32 mouse cellular contexts compared by ENCODE assay signal in the genomic region with DNA sequence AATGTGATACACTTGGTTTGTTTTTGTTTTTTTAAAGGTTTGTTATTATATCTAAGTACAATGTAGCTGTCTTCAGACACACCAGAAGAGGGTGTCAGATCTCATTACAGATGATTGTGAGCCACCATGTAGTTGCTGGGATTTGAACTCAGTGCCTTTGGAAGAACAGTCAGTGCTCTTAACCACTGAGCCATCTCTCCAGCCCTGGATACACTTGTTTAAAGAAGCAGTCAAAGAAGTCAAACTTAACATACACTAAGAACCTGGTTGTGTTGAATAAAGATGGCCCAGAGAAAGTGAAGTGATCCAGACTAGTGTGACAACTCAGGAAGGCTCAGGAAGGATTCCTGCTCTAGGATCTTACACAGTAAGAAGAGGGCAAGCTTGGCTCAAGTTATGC. TPM values are rescaled to one million over a fixed set of nuclear protein-coding genes. Genes with fewer than 3 reads are reported as not detected.
"Had no signal": no experiment of that assay in that cellular context is flagged by ENCODE, and none has a peak within 500 bp of the region (broad histone marks: within the 10 kb centered on the region; RNA-seq: fewer than 3 reads in every experiment).

No protein-coding gene starts in this region.

RNA-seq across cellular contexts. Expression of gene E330017A01Rik, which starts 26.6 kb away (rescaled TPM):
- total RNA-seq: gastrocnemius, adult 2 months; gastrocnemius, postnatal 10 days; gastrocnemius, postnatal 25 days; gastrocnemius, postnatal 4 days; granulocyte monocyte progenitor cell, adult 5-6 weeks; heart, adult 2 months; heart, postnatal 10 days; heart, postnatal 25 days; heart, postnatal 4 days; layer of hippocampus, adult 2 months; layer of hippocampus, postnatal 10 days; layer of hippocampus, postnatal 25 days; left cerebral cortex, adult 2 months; left cerebral cortex, postnatal 14 days; left cerebral cortex, postnatal 36 days had no signal
- polyA plus RNA-seq: frontal cortex, adult 2 months; heart, adult 2 months; heart, embryonic 12.5 days; heart, embryonic 14.5 days; heart, embryonic 16.5 days; hindbrain, embryonic 10.5 days; hindbrain, embryonic 12.5 days; hindbrain, embryonic 14.5 days; hindbrain, embryonic 16.5 days; inflammation-experienced regulatory T-cells, adult 6 months; intestine, embryonic 15.5 days; intestine, postnatal 0 days; kidney, embryonic 16.5 days; limb, embryonic 10.5 days; limb, embryonic 12.5 days; limb, embryonic 14.5 days; liver, embryonic 11.5 days had no signal

RNA-seq across cellular contexts. Expression of gene Gm813, which starts 48.4 kb away (rescaled TPM):
- total RNA-seq: gastrocnemius, adult 2 months; gastrocnemius, postnatal 10 days; gastrocnemius, postnatal 25 days; gastrocnemius, postnatal 4 days; granulocyte monocyte progenitor cell, adult 5-6 weeks; heart, adult 2 months; heart, postnatal 10 days; heart, postnatal 25 days; heart, postnatal 4 days; layer of hippocampus, adult 2 months; layer of hippocampus, postnatal 10 days; layer of hippocampus, postnatal 25 days; left cerebral cortex, adult 2 months; left cerebral cortex, postnatal 14 days; left cerebral cortex, postnatal 36 days had no signal
- polyA plus RNA-seq: frontal cortex, adult 2 months; heart, adult 2 months; heart, embryonic 12.5 days; heart, embryonic 14.5 days; heart, embryonic 16.5 days; hindbrain, embryonic 10.5 days; hindbrain, embryonic 12.5 days; hindbrain, embryonic 14.5 days; hindbrain, embryonic 16.5 days; inflammation-experienced regulatory T-cells, adult 6 months; intestine, embryonic 15.5 days; intestine, postnatal 0 days; kidney, embryonic 14.5 days; kidney, embryonic 16.5 days; limb, embryonic 10.5 days; limb, embryonic 12.5 days; limb, embryonic 14.5 days; liver, embryonic 11.5 days had no signal

RNA-seq across cellular contexts. Expression of gene Gpr15, which starts 53.7 kb away (rescaled TPM):
- total RNA-seq: gastrocnemius, adult 2 months; gastrocnemius, postnatal 10 days; gastrocnemius, postnatal 25 days; gastrocnemius, postnatal 4 days; heart, adult 2 months; heart, postnatal 10 days; heart, postnatal 25 days; heart, postnatal 4 days; layer of hippocampus, adult 2 months; layer of hippocampus, postnatal 10 days; layer of hippocampus, postnatal 25 days; left cerebral cortex, adult 2 months; left cerebral cortex, postnatal 14 days; left cerebral cortex, postnatal 36 days had no signal
- polyA plus RNA-seq: heart, embryonic 12.5 days; heart, embryonic 14.5 days; hindbrain, embryonic 10.5 days; hindbrain, embryonic 12.5 days; hindbrain, embryonic 14.5 days; hindbrain, embryonic 16.5 days; intestine, embryonic 15.5 days; kidney, embryonic 14.5 days; kidney, embryonic 16.5 days; limb, embryonic 10.5 days; limb, embryonic 12.5 days; liver, embryonic 11.5 days had no signal
